ENCODE assay signal across 36 mouse cellular contexts in genomic region chr10:9490416-9490815, GRCm38 (mm10).
"Had no signal": no experiment of that assay in that cellular context is flagged by ENCODE, and none has a peak within 500 bp of the region (broad histone marks: within the 10 kb centered on the region; RNA-seq: fewer than 3 reads in every experiment).

No protein-coding gene starts in this region.

- H3K27me3 ChIP-seq: heart, embryonic 12.5 days; heart, embryonic 13.5 days; heart, embryonic 15.5 days; hindbrain, embryonic 12.5 days; hindbrain, embryonic 13.5 days; hindbrain, embryonic 15.5 days; intestine, embryonic 15.5 days; kidney, embryonic 15.5 days had no signal

- H3K4me3 ChIP-seq: heart, adult 2 months; heart, embryonic 10.5 days; heart, embryonic 12.5 days; heart, embryonic 13.5 days; heart, embryonic 15.5 days; hindbrain, embryonic 10.5 days; hindbrain, embryonic 12.5 days; hindbrain, embryonic 13.5 days; hindbrain, embryonic 15.5 days; intestine, embryonic 15.5 days; kidney, embryonic 15.5 days; layer of hippocampus, adult 2 months had no signal

- H3K4me1 ChIP-seq: heart, embryonic 10.5 days; heart, embryonic 12.5 days; heart, embryonic 13.5 days; heart, embryonic 15.5 days; intestine, embryonic 15.5 days; kidney, embryonic 15.5 days had no signal

- H3K27ac ChIP-seq: heart, adult 2 months; heart, embryonic 10.5 days; heart, embryonic 13.5 days; heart, embryonic 15.5 days; hindbrain, embryonic 10.5 days; hindbrain, embryonic 12.5 days; hindbrain, embryonic 13.5 days; hindbrain, embryonic 14.5 days; hindbrain, embryonic 15.5 days; hindbrain, postnatal 0 days; intestine, embryonic 15.5 days; kidney, embryonic 15.5 days; kidney, postnatal 0 days; layer of hippocampus, adult 2 months had no signal

- H3K9ac ChIP-seq: heart, embryonic 12.5 days; heart, embryonic 13.5 days; heart, embryonic 15.5 days; hindbrain, embryonic 12.5 days; hindbrain, embryonic 13.5 days; hindbrain, embryonic 14.5 days; hindbrain, embryonic 15.5 days; intestine, embryonic 15.5 days; kidney, embryonic 15.5 days had no signal

- DNase-seq: heart, adult 2 months; heart, postnatal 10 days; heart, postnatal 14 days; heart, postnatal 36 days; heart, postnatal 4 days; kidney, adult 11 months; kidney, adult 18-20 months; kidney, adult 2 months; kidney, adult 8-10 months; kidney, adult 9 months; kidney, postnatal 10 days; kidney, postnatal 14 days; kidney, postnatal 25 days; kidney, postnatal 36 days; kidney, postnatal 4 days; layer of hippocampus, adult 9-11 months; layer of hippocampus, postnatal 36 days had no signal

- H3K4me2 ChIP-seq: heart, embryonic 11.5 days; heart, embryonic 12.5 days; heart, embryonic 13.5 days; heart, embryonic 15.5 days; hindbrain, embryonic 12.5 days; hindbrain, embryonic 13.5 days; hindbrain, embryonic 14.5 days; hindbrain, embryonic 15.5 days; intestine, embryonic 15.5 days; kidney, embryonic 15.5 days had no signal

- H3K9me3 ChIP-seq: heart, embryonic 10.5 days; heart, embryonic 12.5 days; heart, embryonic 13.5 days; heart, embryonic 15.5 days; hindbrain, embryonic 10.5 days; hindbrain, embryonic 12.5 days; hindbrain, embryonic 13.5 days; hindbrain, embryonic 15.5 days; intestine, embryonic 15.5 days; kidney, embryonic 15.5 days had no signal

- H3K36me3 ChIP-seq: heart, embryonic 10.5 days; heart, embryonic 12.5 days; heart, embryonic 13.5 days; heart, embryonic 15.5 days; hindbrain, embryonic 10.5 days; hindbrain, embryonic 12.5 days; hindbrain, embryonic 13.5 days; hindbrain, embryonic 15.5 days; intestine, embryonic 15.5 days; kidney, embryonic 15.5 days had no signal

- ATAC-seq: hindbrain, embryonic 16.5 days; hindbrain, postnatal 0 days; inflammation-experienced regulatory T-cells, adult 6 months; intestine, embryonic 15.5 days; intestine, embryonic 16.5 days; intestine, postnatal 0 days had no signal
